Mouse (Mus musculus): Measurements from ENCODE around the gene Taf5l. TPM values are rescaled to one million over a fixed set of nuclear protein-coding genes. Genes with fewer than 3 reads are reported as not detected.
"Not testable (repeated sequence)": the region's sequence is repeated elsewhere in the genome, so short reads cannot be mapped to it uniquely, and the experiment has no call there.

Taf5l gene
- polyA plus RNA-seq, 1 experiment from 2014 or later = 36.0 TPM

DNA sequence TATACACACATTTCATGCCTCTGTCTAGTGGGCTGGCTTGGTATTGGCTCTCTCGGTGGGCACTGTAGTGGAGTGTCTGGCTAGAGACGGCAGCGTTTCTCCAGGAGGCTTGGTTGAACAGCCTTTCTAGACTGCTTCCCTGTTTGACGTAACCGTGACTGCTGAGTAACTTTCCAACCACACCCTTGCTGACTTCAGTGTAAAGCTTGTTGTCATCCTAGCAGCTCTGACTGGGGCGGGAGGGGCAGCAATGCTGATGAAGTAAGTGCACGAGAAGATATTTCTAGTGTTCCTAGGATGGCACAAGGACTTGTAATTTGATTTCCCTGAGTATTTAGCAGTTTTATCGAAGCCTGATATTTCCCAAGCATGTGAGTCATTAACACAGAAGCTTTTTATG, 24.7 kb upstream of the Taf5l start:
- no peak overlapping the region for H3K4me2 ChIP-seq (ENCODE audit: low read length)
- no peaks in the 10 kb centered on the region for H3K4me1 ChIP-seq (ENCODE audit: control insufficient read depth, insufficient read depth, low read length)
- no peak overlapping the region for H3K4me3 ChIP-seq (ENCODE audit: low read depth, low read length)
- DNase-seq (ENCODE audit: low spot score) = no peak
- H3K9ac ChIP-seq (ENCODE audit: low read length) = no peak overlapping the region
- ATAC-seq = no peak
- 90% methylated on average over 8 of the region's 8 CpGs for WGBS
- no peaks in the 10 kb centered on the region for H3K9me3 ChIP-seq (replicated peaks; ENCODE audit: control insufficient read depth, low read length)
- no peaks in the 10 kb centered on the region for H3K27me3 ChIP-seq (replicated peaks; ENCODE audit: control insufficient read depth, insufficient read depth, low read length)
- peaks cover 64% of the 10 kb centered on the region for H3K36me3 ChIP-seq (ENCODE audit: control insufficient read depth, insufficient read depth, low read length)
- H3K27ac ChIP-seq (ENCODE audit: low read depth, low read length) = no peak overlapping the region

DNA sequence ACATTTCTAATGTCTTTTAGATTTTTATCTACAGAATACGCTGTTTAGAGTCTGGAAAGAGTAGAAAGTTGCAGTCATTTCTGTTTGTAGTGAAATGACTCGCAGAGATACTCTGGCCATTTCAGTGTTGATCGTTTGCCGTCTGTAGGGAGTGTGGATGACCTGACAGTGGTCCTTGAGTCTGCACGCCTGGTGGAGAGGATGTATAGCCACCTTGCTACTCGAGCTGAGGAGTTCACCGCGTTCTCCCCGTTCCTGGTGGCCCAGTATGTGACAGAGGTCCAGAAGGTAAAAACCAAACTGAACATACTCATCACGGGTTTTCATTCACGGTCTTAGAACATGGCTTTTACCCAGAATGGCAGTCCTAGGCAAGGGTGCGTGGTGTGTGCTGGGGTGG, 23.7 kb upstream of the Taf5l start:
- no peak for DNase-seq (ENCODE audit: low spot score)
- Histone ChIP-seq H3K9ac (ENCODE audit: low read length) (no peak overlapping the region), H3K36me3 (ENCODE audit: control insufficient read depth, insufficient read depth, low read length) (peaks cover 64% of the 10 kb centered on the region), H3K9me3 (replicated peaks; ENCODE audit: control insufficient read depth, low read length) (no peaks in the 10 kb centered on the region), H3K27ac (ENCODE audit: low read depth, low read length) (no peak overlapping the region), H3K4me1 (ENCODE audit: control insufficient read depth, insufficient read depth, low read length) (no peaks in the 10 kb centered on the region), H3K4me3 (ENCODE audit: low read depth, low read length) (no peak overlapping the region), H3K4me2 (ENCODE audit: low read length) (no peak overlapping the region), H3K27me3 (replicated peaks; ENCODE audit: control insufficient read depth, insufficient read depth, low read length) (no peaks in the 10 kb centered on the region)
- WGBS = 94% methylated on average over 12 of the region's 12 CpGs
- ATAC-seq = no peak

GRCm38 (mm10) chr8:124044421-124044820, 23.2 kb upstream of the Taf5l start:
- WGBS = 90% methylated on average over 5 of the region's 5 CpGs
- H3K27ac ChIP-seq (ENCODE audit: low read depth, low read length) = no peak overlapping the region
- H3K4me3 ChIP-seq (ENCODE audit: low read depth, low read length) = no peak overlapping the region
- no peak for ATAC-seq
- no peak for DNase-seq (ENCODE audit: low spot score)
- H3K27me3 ChIP-seq (replicated peaks; ENCODE audit: control insufficient read depth, insufficient read depth, low read length) = no peaks in the 10 kb centered on the region
- H3K36me3 ChIP-seq (ENCODE audit: control insufficient read depth, insufficient read depth, low read length) = peaks cover 66% of the 10 kb centered on the region
- H3K9me3 ChIP-seq (replicated peaks; ENCODE audit: control insufficient read depth, low read length) = no peaks in the 10 kb centered on the region
- no peak overlapping the region for H3K4me2 ChIP-seq (ENCODE audit: low read length)
- no peak overlapping the region for H3K9ac ChIP-seq (ENCODE audit: low read length)
- no peaks in the 10 kb centered on the region for H3K4me1 ChIP-seq (ENCODE audit: control insufficient read depth, insufficient read depth, low read length)

GRCm38 (mm10) chr8:124042201-124042600, 21.0 kb upstream of the Taf5l start:
- Histone ChIP-seq H3K27ac (ENCODE audit: low read depth, low read length) (no peak overlapping the region), H3K36me3 (ENCODE audit: control insufficient read depth, insufficient read depth, low read length) (peaks cover 75% of the 10 kb centered on the region), H3K27me3 (replicated peaks; ENCODE audit: control insufficient read depth, insufficient read depth, low read length) (no peaks in the 10 kb centered on the region), H3K4me1 (ENCODE audit: control insufficient read depth, insufficient read depth, low read length) (no peaks in the 10 kb centered on the region), H3K4me3 (ENCODE audit: low read depth, low read length) (no peak overlapping the region), H3K9me3 (replicated peaks; ENCODE audit: control insufficient read depth, low read length) (no peaks in the 10 kb centered on the region), H3K9ac (ENCODE audit: low read length) (no peak overlapping the region), H3K4me2 (ENCODE audit: low read length) (no peak overlapping the region)
- no peak for ATAC-seq
- no peak for DNase-seq (ENCODE audit: low spot score)
- 90% methylated on average over 1 of the region's 1 CpGs for WGBS

GRCm38 (mm10) chr8:124039351-124039750, 18.2 kb upstream of the Taf5l start:
- Histone ChIP-seq H3K4me3 (ENCODE audit: low read depth, low read length) (no peak overlapping the region), H3K4me1 (ENCODE audit: control insufficient read depth, insufficient read depth, low read length) (no peaks in the 10 kb centered on the region), H3K4me2 (ENCODE audit: low read length) (no peak overlapping the region), H3K27me3 (replicated peaks; ENCODE audit: control insufficient read depth, insufficient read depth, low read length) (no peaks in the 10 kb centered on the region), H3K9me3 (replicated peaks; ENCODE audit: control insufficient read depth, low read length) (no peaks in the 10 kb centered on the region), H3K27ac (ENCODE audit: low read depth, low read length) (no peak overlapping the region), H3K36me3 (ENCODE audit: control insufficient read depth, insufficient read depth, low read length) (peaks cover 74% of the 10 kb centered on the region), H3K9ac (ENCODE audit: low read length) (no peak overlapping the region)
- DNase-seq (ENCODE audit: low spot score) = no peak
- 81% methylated on average over 4 of the region's 4 CpGs for WGBS
- ATAC-seq = no peak

- H3K9ac ChIP-seq (ENCODE audit: low read length) = no peak overlapping the region
- H3K27me3 ChIP-seq (replicated peaks; ENCODE audit: control insufficient read depth, insufficient read depth, low read length) = no peaks in the 10 kb centered on the region
- H3K36me3 ChIP-seq (ENCODE audit: control insufficient read depth, insufficient read depth, low read length) = peaks cover 83% of the 10 kb centered on the region
- 92% methylated on average over 7 of the region's 7 CpGs for WGBS
- no peak overlapping the region for H3K4me2 ChIP-seq (ENCODE audit: low read length)
- H3K4me3 ChIP-seq (ENCODE audit: low read depth, low read length) = no peak overlapping the region
- no peaks in the 10 kb centered on the region for H3K4me1 ChIP-seq (ENCODE audit: control insufficient read depth, insufficient read depth, low read length)
- H3K27ac ChIP-seq (ENCODE audit: low read depth, low read length) = no peak overlapping the region
- DNase-seq (ENCODE audit: low spot score) (no peak), ATAC-seq (no peak)
- no peaks in the 10 kb centered on the region for H3K9me3 ChIP-seq (replicated peaks; ENCODE audit: control insufficient read depth, low read length)
These were observed 16.9 kb upstream of the Taf5l start for GRCm38 (mm10) chr8:124038121-124038520.

DNA sequence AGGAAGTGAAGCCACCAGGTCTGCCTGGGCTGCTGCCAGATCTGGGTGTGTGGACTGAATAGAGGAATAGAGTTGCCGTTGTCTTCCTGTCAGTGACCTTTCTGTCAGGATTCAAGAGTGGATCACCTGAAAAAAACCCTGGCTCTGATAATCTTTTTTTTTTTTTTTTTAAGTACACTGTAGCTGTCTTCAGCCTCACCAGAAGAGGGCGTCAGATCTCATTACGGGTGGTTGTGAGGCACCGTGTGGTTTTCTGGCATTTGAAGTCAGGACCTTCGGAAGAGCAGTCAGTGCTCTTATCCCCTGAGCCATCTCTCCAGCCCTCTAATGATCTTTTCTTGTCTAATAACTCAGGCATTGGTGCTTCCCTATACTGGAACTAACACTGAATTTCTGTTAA, 12.2 kb upstream of the Taf5l start:
- ATAC-seq = no peak
- H3K27me3 ChIP-seq (replicated peaks; ENCODE audit: control insufficient read depth, insufficient read depth, low read length) = no peaks in the 10 kb centered on the region
- no peak overlapping the region for H3K4me2 ChIP-seq (ENCODE audit: low read length)
- no peaks in the 10 kb centered on the region for H3K4me1 ChIP-seq (ENCODE audit: control insufficient read depth, insufficient read depth, low read length)
- DNase-seq (ENCODE audit: low spot score) = no peak
- H3K9ac ChIP-seq (ENCODE audit: low read length) = no peak overlapping the region
- H3K27ac ChIP-seq (ENCODE audit: low read depth, low read length) = no peak overlapping the region
- H3K36me3 ChIP-seq (ENCODE audit: control insufficient read depth, insufficient read depth, low read length) = peaks cover 78% of the 10 kb centered on the region
- WGBS = 68% methylated on average over 5 of the region's 5 CpGs
- no peak overlapping the region for H3K4me3 ChIP-seq (ENCODE audit: low read depth, low read length)
- H3K9me3 ChIP-seq (replicated peaks; ENCODE audit: control insufficient read depth, low read length) = no peaks in the 10 kb centered on the region

DNA sequence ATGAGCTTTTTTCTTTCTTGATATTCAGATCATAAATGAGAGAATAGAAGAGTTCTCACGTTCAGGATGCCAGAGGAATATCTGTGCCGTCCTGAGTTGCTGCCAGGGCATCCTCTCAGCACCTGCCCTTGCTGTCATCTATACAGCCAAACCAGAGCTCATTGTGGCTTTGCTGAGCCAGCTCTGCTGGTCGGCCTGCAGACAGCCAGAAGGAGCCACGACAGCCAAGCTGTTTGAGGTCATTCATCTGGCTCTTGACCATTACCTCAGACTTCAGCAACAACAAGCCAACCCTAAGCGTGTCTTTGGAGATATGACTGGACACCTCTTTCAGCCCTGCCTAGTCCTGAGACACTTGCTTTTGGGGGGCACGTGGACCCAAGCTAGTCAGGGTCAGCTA, 6.6 kb upstream of the Taf5l start:
- Histone ChIP-seq H3K27me3 (replicated peaks; ENCODE audit: control insufficient read depth, insufficient read depth, low read length) (no peaks in the 10 kb centered on the region), H3K4me2 (ENCODE audit: low read length) (no peak overlapping the region), H3K4me3 (ENCODE audit: low read depth, low read length) (no peak overlapping the region), H3K36me3 (ENCODE audit: control insufficient read depth, insufficient read depth, low read length) (peaks cover 63% of the 10 kb centered on the region), H3K9me3 (replicated peaks; ENCODE audit: control insufficient read depth, low read length) (no peaks in the 10 kb centered on the region), H3K27ac (ENCODE audit: low read depth, low read length) (no peak overlapping the region), H3K4me1 (ENCODE audit: control insufficient read depth, insufficient read depth, low read length) (no peaks in the 10 kb centered on the region), H3K9ac (ENCODE audit: low read length) (no peak overlapping the region)
- ATAC-seq (no peak), DNase-seq (ENCODE audit: low spot score) (no peak)
- WGBS = 89% methylated on average over 6 of the region's 6 CpGs

GRCm38 (mm10) chr8:124026265-124026664, 5.1 kb upstream of the Taf5l start:
- H3K27me3 ChIP-seq (replicated peaks; ENCODE audit: control insufficient read depth, insufficient read depth, low read length); ATAC-seq; DNase-seq (ENCODE audit: low spot score); H3K9ac ChIP-seq (ENCODE audit: low read length); H3K9me3 ChIP-seq (replicated peaks; ENCODE audit: control insufficient read depth, low read length); H3K4me1 ChIP-seq (ENCODE audit: control insufficient read depth, insufficient read depth, low read length); H3K4me2 ChIP-seq (ENCODE audit: low read length); H3K4me3 ChIP-seq (ENCODE audit: low read depth, low read length); H3K27ac ChIP-seq (ENCODE audit: low read depth, low read length): not testable (repeated sequence)
- WGBS = 76% methylated on average over 2 of the region's 2 CpGs
- peaks cover 59% of the 10 kb centered on the region for H3K36me3 ChIP-seq (ENCODE audit: control insufficient read depth, insufficient read depth, low read length)

Measured in forebrain, embryonic 14.5 days (tissue).